Mouse (Mus musculus): ENCODE results near the gene Fam198a. TPM values are rescaled to one million over a fixed set of nuclear protein-coding genes. Genes with fewer than 3 reads are reported as not detected.
"Not testable (repeated sequence)": the region's sequence is repeated elsewhere in the genome, so short reads cannot be mapped to it uniquely, and the experiment has no call there.

The Fam198a gene
- polyA plus RNA-seq, 1 experiment from 2014 or later: 0.31 TPM

GRCm38 (mm10) chr9:122018782-122019395 lies 68.1 kb downstream of the Fam198a start:
- peak; percentile 26 for DNase-seq (ENCODE audit: low spot score)

- no peak for DNase-seq (ENCODE audit: low spot score)
These were observed 69.5 kb downstream of the Fam198a start for GRCm38 (mm10) chr9:122020321-122020720.

GRCm38 (mm10) chr9:122021171-122021570 lies 70.4 kb downstream of the Fam198a start:
- DNase-seq (ENCODE audit: low spot score): not testable (repeated sequence)

- DNase-seq (ENCODE audit: low spot score): no peak
These were observed 70.8 kb downstream of the Fam198a start for GRCm38 (mm10) chr9:122021581-122021980.

- no peak for DNase-seq (ENCODE audit: low spot score)
These were observed 72.0 kb downstream of the Fam198a start for GRCm38 (mm10) chr9:122022776-122023175.

- DNase-seq (ENCODE audit: low spot score): no peak
These were observed 73.1 kb downstream of the Fam198a start for GRCm38 (mm10) chr9:122023873-122024272.

- no peak for DNase-seq (ENCODE audit: low spot score)
These were observed 73.6 kb downstream of the Fam198a start for GRCm38 (mm10) chr9:122024419-122024818.

GRCm38 (mm10) chr9:122025855-122026590 lies 75.2 kb downstream of the Fam198a start:
- DNase-seq (ENCODE audit: low spot score): no peak

- no peak for DNase-seq (ENCODE audit: low spot score)
These were observed 76.5 kb downstream of the Fam198a start for GRCm38 (mm10) chr9:122027081-122027913.

GRCm38 (mm10) chr9:122027914-122028745 lies 77.3 kb downstream of the Fam198a start:
- no peak for DNase-seq (ENCODE audit: low spot score)

GRCm38 (mm10) chr9:122029765-122030164 lies 79.0 kb downstream of the Fam198a start:
- no peak for DNase-seq (ENCODE audit: low spot score)

Other genes with a start within 250 kb of the Fam198a start
- 18.8 and 21.5 TPM in 2 replicates for gene Sec22c, start 245.5 kb upstream of the Fam198a start, polyA plus RNA-seq (2015; fragmentation: Nextera tagmentation; extraction: Ambion mirVana)
- 127 and 128 TPM in 2 replicates for gene Ss18l2, start 240.7 kb upstream of the Fam198a start, polyA plus RNA-seq (2015; fragmentation: Nextera tagmentation; extraction: Ambion mirVana)
- 71.0 and 83.5 TPM in 2 replicates for gene Nktr, start 231.8 kb upstream of the Fam198a start, polyA plus RNA-seq (2015; fragmentation: Nextera tagmentation; extraction: Ambion mirVana)
- 1.9 and 2.4 TPM in 2 replicates for gene Zfp651, start 191.7 kb upstream of the Fam198a start, polyA plus RNA-seq (2015; fragmentation: Nextera tagmentation; extraction: Ambion mirVana)
- gene Klhl40, start 173.4 kb upstream of the Fam198a start, polyA plus RNA-seq (2015; fragmentation: Nextera tagmentation; extraction: Ambion mirVana): 0.34 and 0.40 TPM in 2 replicates
- 0.40 and 0.51 TPM in 2 replicates for gene Hhatl, start 158.5 kb upstream of the Fam198a start, polyA plus RNA-seq (2015; fragmentation: Nextera tagmentation; extraction: Ambion mirVana)
- 0.24 and 0.29 TPM in 2 replicates for gene Ccdc13, start 111.5 kb upstream of the Fam198a start, polyA plus RNA-seq (2015; fragmentation: Nextera tagmentation; extraction: Ambion mirVana)
- 142 and 156 TPM in 2 replicates for gene Higd1a, start 92.6 kb upstream of the Fam198a start, polyA plus RNA-seq (2015; fragmentation: Nextera tagmentation; extraction: Ambion mirVana)
- 0.26 and 0.31 TPM in 2 replicates for gene Ackr2, start 52.6 kb upstream of the Fam198a start, polyA plus RNA-seq (2015; fragmentation: Nextera tagmentation; extraction: Ambion mirVana)
- gene Cyp8b1, start 34.7 kb upstream of the Fam198a start, polyA plus RNA-seq (2015; fragmentation: Nextera tagmentation; extraction: Ambion mirVana): 0.31 and 0.40 TPM in 2 replicates
- 5.8 and 6.2 TPM in 2 replicates for gene Pomgnt2, start 46.1 kb downstream of the Fam198a start, polyA plus RNA-seq (2015; fragmentation: Nextera tagmentation; extraction: Ambion mirVana)
- 38.5 and 42.3 TPM in 2 replicates for gene Snrk, start 166.3 kb downstream of the Fam198a start, polyA plus RNA-seq (2015; fragmentation: Nextera tagmentation; extraction: Ambion mirVana)

All from thymus, postnatal 0 days (tissue).